In genomic region chr13:12176761-12177160, GRCm38 (mm10) we compare ENCODE assay signal across 26 mouse cellular contexts.
A peak's percentile ranks its signal among the peaks of the same experiment; 100 is the strongest.
DNase-seq lines count a peak whose midpoint lies in the region; ATAC-seq and TF ChIP-seq lines count a peak whose summit lies in the region.
"Had no signal": no experiment of that assay in that cellular context is flagged by ENCODE, and none has a peak within 500 bp of the region (broad histone marks: within the 10 kb centered on the region; RNA-seq: fewer than 3 reads in every experiment).

No protein-coding gene starts in this region.

- no peak for DNase-seq in forebrain, postnatal 0 days
- DNase-seq in limb, embryonic 10.5 days (ENCODE audit: low spot score), result no peak
- DNase-seq: adrenal gland, postnatal 25 days; cerebellum, adult 11-12 months; cerebellum, postnatal 14 days; gastrocnemius, postnatal 36 days; kidney, postnatal 10 days; liver; lung, adult 2 months; retina, postnatal 1 day; thymus, adult 18-20 months; thymus, postnatal 4 days had no signal

- H3K4me2 ChIP-seq in forebrain, embryonic 13.5 days, result 0 out of 2 replicates have a peak overlapping the region, but pooled peaks have one; percentile 6
- H3K4me2 ChIP-seq in forebrain, postnatal 0 days (ENCODE audit: low read depth), result no peak overlapping the region
- H3K4me2 ChIP-seq in limb, embryonic 12.5 days, result peak overlapping the region; percentile 35
- H3K4me2 ChIP-seq in neural tube, embryonic 14.5 days (ENCODE audit: low read depth, low read length), result no peak overlapping the region
- no peak overlapping the region for H3K4me2 ChIP-seq in neural tube, embryonic 15.5 days
- H3K4me2 ChIP-seq: forebrain, embryonic 15.5 days; heart, embryonic 13.5 days; hindbrain, embryonic 14.5 days; midbrain, embryonic 12.5 days; stomach, embryonic 15.5 days had no signal

- no peaks in the 10 kb centered on the region for H3K4me1 ChIP-seq in forebrain, embryonic 13.5 days
- H3K4me1 ChIP-seq in forebrain, postnatal 0 days (ENCODE audit: insufficient read depth), result no peaks in the 10 kb centered on the region
- H3K4me1 ChIP-seq in limb, embryonic 12.5 days (replicated peaks), result no peaks in the 10 kb centered on the region; the same call in 1 of the 2 replicates
- peaks cover 2% of the 10 kb centered on the region; the same call in 1 of the 2 replicates for H3K4me1 ChIP-seq in limb, embryonic 10.5 days
- H3K4me1 ChIP-seq in neural tube, embryonic 14.5 days (ENCODE audit: control insufficient read depth, insufficient read depth, low read length), result no peaks in the 10 kb centered on the region
- no peaks in the 10 kb centered on the region for H3K4me1 ChIP-seq in neural tube, embryonic 15.5 days
- H3K4me1 ChIP-seq: forebrain, embryonic 15.5 days; midbrain, embryonic 12.5 days; stomach, embryonic 15.5 days had no signal

- no peaks in the 10 kb centered on the region for H3K9me3 ChIP-seq in forebrain, embryonic 13.5 days (replicated peaks)
- no peaks in the 10 kb centered on the region for H3K9me3 ChIP-seq in forebrain, postnatal 0 days (ENCODE audit: low read length)
- no peaks in the 10 kb centered on the region for H3K9me3 ChIP-seq in limb, embryonic 12.5 days
- no peaks in the 10 kb centered on the region for H3K9me3 ChIP-seq in limb, embryonic 10.5 days (replicated peaks)
- no peaks in the 10 kb centered on the region for H3K9me3 ChIP-seq in neural tube, embryonic 14.5 days (ENCODE audit: control insufficient read depth, low read length)
- H3K9me3 ChIP-seq in neural tube, embryonic 15.5 days (replicated peaks), result no peaks in the 10 kb centered on the region
- H3K9me3 ChIP-seq: forebrain, embryonic 15.5 days; heart, embryonic 13.5 days; midbrain, embryonic 12.5 days; stomach, embryonic 15.5 days had no signal

- no peak overlapping the region for H3K4me3 ChIP-seq in forebrain, embryonic 13.5 days
- H3K4me3 ChIP-seq in forebrain, postnatal 0 days (ENCODE audit: low read depth, low read length), result no peak overlapping the region
- 0 out of 2 replicates have a peak overlapping the region, but pooled peaks have one; percentile 12 for H3K4me3 ChIP-seq in limb, embryonic 12.5 days (replicated peaks)
- no peak overlapping the region; the same call in 1 of the 2 replicates for H3K4me3 ChIP-seq in limb, embryonic 10.5 days
- no peak overlapping the region for H3K4me3 ChIP-seq in neural tube, embryonic 14.5 days (ENCODE audit: low read depth, low read length)
- no peak overlapping the region for H3K4me3 ChIP-seq in neural tube, embryonic 15.5 days (replicated peaks)
- H3K4me3 ChIP-seq: forebrain, embryonic 15.5 days; heart, embryonic 13.5 days; midbrain, embryonic 12.5 days; myocyte; stomach, embryonic 15.5 days had no signal

- H3K36me3 ChIP-seq in forebrain, embryonic 13.5 days (ENCODE audit: poor library complexity, severe bottlenecking), result no peaks in the 10 kb centered on the region
- H3K36me3 ChIP-seq in forebrain, postnatal 0 days (ENCODE audit: insufficient read depth), result no peaks in the 10 kb centered on the region
- H3K36me3 ChIP-seq in limb, embryonic 12.5 days, result no peaks in the 10 kb centered on the region
- H3K36me3 ChIP-seq in limb, embryonic 10.5 days, result no peaks in the 10 kb centered on the region; the same call in 1 of the 2 replicates
- no peaks in the 10 kb centered on the region for H3K36me3 ChIP-seq in neural tube, embryonic 14.5 days (ENCODE audit: control insufficient read depth, insufficient read depth, low read length)
- H3K36me3 ChIP-seq in neural tube, embryonic 15.5 days, result peaks cover 2% of the 10 kb centered on the region; the same call in 1 of the 2 replicates
- H3K36me3 ChIP-seq: forebrain, embryonic 15.5 days; heart, embryonic 13.5 days; midbrain, embryonic 12.5 days; stomach, embryonic 15.5 days had no signal

- H3K27me3 ChIP-seq in forebrain, embryonic 13.5 days, result no peaks in the 10 kb centered on the region
- no peaks in the 10 kb centered on the region for H3K27me3 ChIP-seq in forebrain, postnatal 0 days (ENCODE audit: insufficient read depth, low read length)
- H3K27me3 ChIP-seq in limb, embryonic 12.5 days, result no peaks in the 10 kb centered on the region
- no peaks in the 10 kb centered on the region for H3K27me3 ChIP-seq in limb, embryonic 10.5 days (ENCODE audit: low read depth, poor library complexity, severe bottlenecking)
- no peaks in the 10 kb centered on the region for H3K27me3 ChIP-seq in neural tube, embryonic 14.5 days (ENCODE audit: control insufficient read depth, insufficient read depth, low read length)
- H3K27me3 ChIP-seq in neural tube, embryonic 15.5 days (replicated peaks), result no peaks in the 10 kb centered on the region
- H3K27me3 ChIP-seq: CH12.LX; forebrain, embryonic 15.5 days; heart, embryonic 13.5 days; midbrain, embryonic 12.5 days; stomach, embryonic 15.5 days had no signal

- H3K9ac ChIP-seq in forebrain, embryonic 13.5 days, result no peak overlapping the region
- no peak overlapping the region for H3K9ac ChIP-seq in forebrain, postnatal 0 days
- H3K9ac ChIP-seq in limb, embryonic 12.5 days (replicated peaks), result no peak overlapping the region
- no peak overlapping the region for H3K9ac ChIP-seq in neural tube, embryonic 14.5 days (replicated peaks; ENCODE audit: low read depth, low read length)
- H3K9ac ChIP-seq in neural tube, embryonic 15.5 days (replicated peaks), result no peak overlapping the region
- H3K9ac ChIP-seq: forebrain, embryonic 15.5 days; heart, embryonic 13.5 days; hindbrain, embryonic 14.5 days; midbrain, embryonic 12.5 days; stomach, embryonic 15.5 days had no signal

- ATAC-seq in forebrain, embryonic 13.5 days, result no peak
- ATAC-seq in forebrain, postnatal 0 days, result no peak
- 0 out of 2 replicates have a peak, but pooled peaks have one; percentile 43 for ATAC-seq in limb, embryonic 12.5 days (ENCODE audit: insufficient number of reproducible peaks, insufficient read depth, low FRiP score, low TSS enrichment, low read depth)
- peak; percentile 35; the same call in 1 of the 2 replicates for ATAC-seq in neural tube, embryonic 14.5 days (ENCODE audit: low read depth)
- no peak for ATAC-seq in neural tube, embryonic 15.5 days (ENCODE audit: low FRiP score)
- ATAC-seq in inflammation-experienced regulatory T-cells, adult 6 months, result no peak
- ATAC-seq: forebrain, embryonic 15.5 days; intestine, embryonic 16.5 days had no signal

- no peak overlapping the region for H3K27ac ChIP-seq in forebrain, embryonic 13.5 days
- H3K27ac ChIP-seq in forebrain, postnatal 0 days (ENCODE audit: low read depth, low read length), result no peak overlapping the region
- H3K27ac ChIP-seq in limb, embryonic 12.5 days, result no peak overlapping the region
- no peak overlapping the region for H3K27ac ChIP-seq in limb, embryonic 10.5 days
- H3K27ac ChIP-seq in neural tube, embryonic 14.5 days (ENCODE audit: low read depth, low read length), result no peak overlapping the region
- no peak overlapping the region for H3K27ac ChIP-seq in neural tube, embryonic 15.5 days (replicated peaks)
- H3K27ac ChIP-seq: forebrain, embryonic 15.5 days; heart, embryonic 13.5 days; hindbrain, embryonic 14.5 days; macrophage; midbrain, embryonic 12.5 days; stomach, embryonic 15.5 days had no signal

- 30% methylated on average over 3 of the region's 3 CpGs for WGBS in forebrain, embryonic 13.5 days
- 32% methylated on average over 3 of the region's 3 CpGs for WGBS in forebrain, postnatal 0 days
- WGBS in limb, embryonic 12.5 days, result 15% methylated on average over 3 of the region's 3 CpGs
- WGBS in limb, embryonic 10.5 days, result 16% methylated on average over 3 of the region's 3 CpGs
- WGBS in neural tube, embryonic 14.5 days, result 22% methylated on average over 3 of the region's 3 CpGs
- WGBS in neural tube, embryonic 15.5 days, result 26% methylated on average over 3 of the region's 3 CpGs

- no peak for TF ChIP-seq CTCF in forebrain, postnatal 0 days (IDR thresholded peaks at IDR 0.05; ENCODE audit: low read depth)

Comparison
In these comparisons a context has a peak if more than half of its experiments do, and no peak if none do; other contexts are left out.
1. ATAC-seq: peak in limb, embryonic 12.5 days (single experiment) and neural tube, embryonic 14.5 days (single experiment); none in forebrain, embryonic 13.5 days (single experiment), forebrain, postnatal 0 days (single experiment), neural tube, embryonic 15.5 days (single experiment) and inflammation-experienced regulatory T-cells, adult 6 months (single experiment).
2. H3K4me2 ChIP-seq: peak in forebrain, embryonic 13.5 days (single experiment) and limb, embryonic 12.5 days (single experiment); none in forebrain, postnatal 0 days (single experiment), neural tube, embryonic 14.5 days (single experiment) and neural tube, embryonic 15.5 days (single experiment).